Mouse (Mus musculus) olfactory bulb, adult 2 months (tissue): ENCODE measurements around the gene Grn. TPM values are rescaled to one million over a fixed set of nuclear protein-coding genes. Genes with fewer than 3 reads are reported as not detected.
"Not testable (repeated sequence)": the region's sequence is repeated elsewhere in the genome, so short reads cannot be mapped to it uniquely, and the experiment has no call there.

Source experiments
- H3K27ac ChIP-seq: fragments of 200-500 bp; 2 replicates; pipeline ENCODE4 v1.5.1; 2012; ENCODE audit warnings: low read depth, low read length; ENCODE audit not compliant: insufficient read depth
- H3K4me1 ChIP-seq: fragments of 200-500 bp; 2 replicates; pipeline ENCODE4 v1.6.1; 2012; ENCODE audit warnings: low read length; ENCODE audit not compliant: control insufficient read depth, insufficient read depth
- H3K4me3 ChIP-seq: fragments of 200-500 bp; 2 replicates; pipeline ENCODE4 v1.5.1; 2012; ENCODE audit warnings: mild to moderate bottlenecking, low read depth, low read length, moderate library complexity; ENCODE audit not compliant: insufficient read depth
- CTCF ChIP-seq: fragments of 200-500 bp; IDR thresholded peaks from 2 replicates; pipeline ENCODE4 v1.5.1; 2012; ENCODE audit warnings: low read depth, mild to moderate bottlenecking, low read length, moderate library complexity; ENCODE audit not compliant: insufficient read depth
- POLR2A ChIP-seq: fragments of 200-500 bp; IDR thresholded peaks from 2 replicates; pipeline ENCODE4 v1.6.1; 2012; ENCODE audit warnings: mild to moderate bottlenecking, low read depth, low read length, moderate library complexity; ENCODE audit not compliant: insufficient read depth
- WGBS: fragments of 180-500 bp; shearing (Covaris S2); methylation state at CpG from one replicate; pipeline ENCODE4 v1.1.7; 2018; 5-methylcytosine and 5-hydroxymethylcytosine counted together
- polyA plus RNA-seq: library from polyadenylated mRNA; stranded (reverse); fragments of >200 nt; gene quantifications from 2 replicates; pipeline ENCODE4 v1.2.4, GENCODE M21; 2012; ENCODE audit warnings: low replicate concordance; ENCODE audit not compliant: missing spikeins, insufficient read depth, insufficient read length

The Grn gene
- polyA plus RNA-seq: not detected in 2 replicates

DNA sequence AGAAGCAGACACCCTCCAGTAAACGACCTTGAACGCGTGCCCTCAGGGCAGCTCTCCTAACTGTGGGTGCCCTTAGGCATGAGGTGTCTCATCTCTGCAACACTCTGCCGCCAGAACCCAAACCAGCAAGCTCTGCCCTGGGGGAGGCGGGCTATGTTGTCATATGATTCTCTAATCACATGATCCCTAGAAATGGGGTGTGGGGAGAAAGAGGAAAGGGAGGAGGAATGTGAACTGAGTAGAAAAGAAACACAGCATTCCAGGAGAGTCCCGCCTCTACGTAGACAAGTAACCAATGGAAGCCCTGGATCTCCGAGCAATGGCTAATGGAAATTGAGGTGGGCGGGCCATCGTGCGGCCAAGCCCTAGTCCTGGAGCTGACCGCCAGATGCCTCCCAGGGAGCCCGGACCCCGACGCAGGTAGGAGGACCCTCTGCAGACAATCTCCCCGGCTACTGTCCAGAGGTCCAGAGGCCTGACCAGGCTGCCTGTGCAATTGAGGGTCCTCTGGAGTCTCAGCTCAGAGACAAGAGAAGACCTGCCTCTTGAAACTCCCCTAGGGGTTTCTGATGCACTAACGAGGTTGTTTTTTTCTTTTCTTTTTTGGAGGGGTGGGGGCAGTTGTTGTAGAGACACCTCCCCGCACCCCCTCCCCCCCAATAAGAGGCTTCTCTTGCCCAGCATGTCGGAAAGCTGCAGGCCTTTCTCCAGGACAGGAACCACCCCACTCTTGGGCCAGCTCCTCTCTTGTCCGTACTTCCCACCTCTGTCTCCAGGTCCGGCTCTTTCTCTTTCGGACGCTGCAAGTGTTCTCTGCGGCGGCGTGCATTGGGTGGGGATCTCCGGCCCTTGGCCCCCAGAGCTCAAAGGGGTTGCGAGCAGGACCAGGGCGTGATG is at the start of gene Grn:
Grn (plus strand) TSS at position 195 of the 897 bp plus-strand sequence.
- Histone ChIP-seq H3K4me3 (peak within 1 kb of the TSS; percentile 77), H3K4me1 (peaks cover 22% of the 10 kb centered on the region), H3K27ac (peak within 1 kb of the TSS; percentile 34; the same call in 1 of the 2 replicates)
- TF ChIP-seq POLR2A: peak; percentile 65
- no peak; the same call in 1 of the 2 replicates for TF ChIP-seq CTCF
- under 1% methylated on average over 29 of the region's 29 CpGs for WGBS

GRCm38 (mm10) chr11:102381341-102382100 is 48.6 kb upstream of the Grn start:
- Histone ChIP-seq H3K4me3 (no peak overlapping the region), H3K27ac (no peak overlapping the region), H3K4me1 (peaks cover 4% of the 10 kb centered on the region; the same call in 1 of the 2 replicates)
- TF ChIP-seq CTCF (no peak), POLR2A (no peak)
- WGBS: 53% methylated on average over 4 of the region's 4 CpGs

- TF ChIP-seq CTCF (no peak), POLR2A (no peak)
- Histone ChIP-seq H3K27ac (no peak overlapping the region), H3K4me1 (peaks cover 3% of the 10 kb centered on the region; the same call in 1 of the 2 replicates), H3K4me3 (no peak overlapping the region)
- 88% methylated on average over 3 of the region's 3 CpGs for WGBS
Observed at GRCm38 (mm10) chr11:102382794-102383193, 47.3 kb upstream of the Grn start.

DNA sequence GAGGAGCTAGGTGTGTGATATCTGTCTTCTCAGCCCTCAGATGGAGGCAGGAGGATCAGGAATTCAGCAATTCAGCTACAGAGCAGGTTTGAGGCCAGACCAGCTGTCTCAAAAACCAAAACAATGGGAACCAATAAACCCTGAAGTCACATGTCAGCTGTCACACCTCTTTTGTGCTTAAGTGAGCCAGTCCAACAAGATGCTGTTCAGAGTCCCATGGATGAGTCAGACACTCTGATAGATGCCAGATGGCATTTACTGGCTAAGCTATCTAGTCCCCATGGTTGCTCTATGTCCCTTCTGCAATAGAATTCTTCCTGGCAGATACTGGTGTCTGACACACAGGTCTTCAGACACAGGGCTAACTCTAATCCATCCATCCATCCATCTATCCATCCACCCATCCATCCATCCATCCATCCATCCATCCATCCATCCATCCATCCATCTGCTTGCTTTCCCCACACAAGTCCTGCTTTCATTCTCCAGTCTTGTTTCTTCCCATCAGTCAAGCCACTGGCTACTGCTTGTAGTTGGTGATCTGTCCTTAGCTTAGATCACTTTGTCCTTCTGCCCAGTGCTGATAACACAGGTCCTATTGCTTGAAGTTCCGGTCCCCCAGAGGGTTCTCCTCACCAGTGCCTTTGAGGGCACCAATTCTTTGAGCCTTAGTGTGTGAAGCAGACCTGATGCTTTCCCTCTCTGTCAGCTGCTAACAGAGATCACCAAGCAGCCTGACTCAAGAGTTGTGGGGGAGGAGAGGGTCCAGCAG is 46.6 kb upstream of the Grn start:
- H3K27ac ChIP-seq: no peak overlapping the region
- TF ChIP-seq CTCF (no peak), POLR2A (no peak)
- 97% methylated on average over 1 of the region's 1 CpGs for WGBS

GRCm38 (mm10) chr11:102384418-102384817 is 45.7 kb upstream of the Grn start:
- Histone ChIP-seq H3K27ac (no peak overlapping the region), H3K4me3 (no peak overlapping the region), H3K4me1 (peaks cover 3% of the 10 kb centered on the region; the same call in 1 of the 2 replicates)
- TF ChIP-seq POLR2A (no peak), CTCF (no peak)
- WGBS: 15% methylated on average over 2 of the region's 2 CpGs

More for the DNA sequence above, 46.6 kb upstream of the Grn start:
- Histone ChIP-seq H3K4me1 (peaks cover 3% of the 10 kb centered on the region; the same call in 1 of the 2 replicates), H3K4me3 (no peak overlapping the region)

DNA sequence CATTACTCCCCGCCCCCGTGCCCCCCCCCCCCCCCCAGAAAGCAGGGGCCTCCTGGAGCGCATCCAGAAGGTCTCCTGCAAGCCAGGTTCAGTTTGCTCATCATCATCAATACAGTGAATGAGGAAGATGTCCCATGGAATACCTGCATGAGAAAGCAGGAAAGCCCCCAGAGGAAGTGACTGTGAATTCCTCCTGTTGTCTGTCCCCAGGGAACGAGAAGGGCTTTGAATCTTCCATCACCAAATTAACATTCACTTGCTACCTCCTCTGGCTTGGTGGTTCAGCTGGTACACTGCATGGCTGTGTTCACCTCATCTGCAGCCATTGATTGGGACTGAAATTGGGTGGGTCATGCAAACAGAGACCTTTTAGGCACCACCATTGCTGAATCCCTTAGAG is 45.0 kb upstream of the Grn start:
- TF ChIP-seq POLR2A (no peak), CTCF (no peak)
- Histone ChIP-seq H3K4me3 (no peak overlapping the region), H3K4me1 (peaks cover 3% of the 10 kb centered on the region; the same call in 1 of the 2 replicates), H3K27ac (no peak overlapping the region)
- 40% methylated on average over 4 of the region's 4 CpGs for WGBS

- 79% methylated on average over 5 of the region's 5 CpGs for WGBS
- Histone ChIP-seq H3K4me3 (no peak overlapping the region), H3K27ac (no peak overlapping the region), H3K4me1 (peaks cover 3% of the 10 kb centered on the region; the same call in 1 of the 2 replicates)
- TF ChIP-seq CTCF (no peak), POLR2A (no peak)
Observed at GRCm38 (mm10) chr11:102386121-102386520, 44.0 kb upstream of the Grn start.

GRCm38 (mm10) chr11:102389436-102389835 is 40.7 kb upstream of the Grn start:
- 87% methylated on average over 4 of the region's 5 CpGs for WGBS
- not testable (repeated sequence) for H3K4me1 ChIP-seq, H3K27ac ChIP-seq, H3K4me3 ChIP-seq
